Mouse (Mus musculus): Measurements from ENCODE around the gene Abhd15. TPM values are rescaled to one million over a fixed set of nuclear protein-coding genes. Genes with fewer than 3 reads are reported as not detected.

The Abhd15 gene
- polyA plus RNA-seq (2021; fragmentation: Nextera tagmentation) = 1.4 and 1.5 TPM in 2 replicates
- long read RNA-seq, experiment 1, partial matches to known transcripts = 0 of 22 reads
- long read RNA-seq, experiment 1, other reads (novel, unspliced or antisense) = 20 of 22 reads
- long read RNA-seq, experiment 2, transcript Abhd15-201 (2 exons, 2,662 nt) = major isoform, 7 of 10 reads
- long read RNA-seq, experiment 2, partial matches to known transcripts = 0 of 10 reads
- long read RNA-seq, experiment 2, other reads (novel, unspliced or antisense) = 3 of 10 reads

DNA sequence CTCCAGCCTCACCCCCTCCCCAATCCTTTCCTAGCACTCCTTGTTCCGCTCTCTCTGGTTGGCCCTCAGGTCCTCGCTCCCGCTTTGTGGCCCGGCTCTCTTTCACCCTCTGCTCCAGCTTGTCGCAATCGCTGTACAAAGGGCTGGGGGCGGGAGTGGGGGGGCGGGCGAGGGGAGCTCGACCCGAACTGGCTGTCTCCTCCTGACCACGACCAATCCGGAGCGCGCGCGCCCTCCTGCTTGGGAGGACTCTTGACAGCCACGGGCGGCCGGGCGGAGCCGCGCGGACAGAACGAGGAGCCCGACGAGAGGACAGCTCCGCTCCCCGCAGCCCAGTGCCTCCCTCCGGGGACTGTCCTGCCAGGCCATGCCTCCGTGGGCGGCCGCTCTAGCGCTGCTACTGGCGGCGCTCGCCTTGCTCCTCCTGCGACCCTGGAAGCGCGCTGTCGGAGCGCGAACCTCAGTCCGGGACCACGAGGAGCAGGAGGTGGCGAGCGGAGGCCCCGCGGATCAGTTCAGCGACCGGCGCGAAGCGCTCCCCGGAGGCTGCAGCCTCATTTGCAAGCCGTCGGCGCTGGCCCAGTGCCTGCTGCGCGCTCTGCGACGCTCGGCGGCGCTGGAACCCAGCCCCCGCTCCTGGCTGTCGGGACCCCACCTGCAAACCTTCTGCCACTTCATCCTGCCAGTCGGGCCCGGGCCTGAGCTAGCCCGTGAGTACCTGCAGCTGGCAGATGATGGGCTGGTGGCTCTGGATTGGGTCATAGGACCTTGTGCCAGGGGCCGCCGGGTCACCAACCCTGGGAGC, at the start of gene Abhd15:
Gene Abhd15 (plus strand): TSS at position 290 of the 805 bp plus-strand sequence.

DNA sequence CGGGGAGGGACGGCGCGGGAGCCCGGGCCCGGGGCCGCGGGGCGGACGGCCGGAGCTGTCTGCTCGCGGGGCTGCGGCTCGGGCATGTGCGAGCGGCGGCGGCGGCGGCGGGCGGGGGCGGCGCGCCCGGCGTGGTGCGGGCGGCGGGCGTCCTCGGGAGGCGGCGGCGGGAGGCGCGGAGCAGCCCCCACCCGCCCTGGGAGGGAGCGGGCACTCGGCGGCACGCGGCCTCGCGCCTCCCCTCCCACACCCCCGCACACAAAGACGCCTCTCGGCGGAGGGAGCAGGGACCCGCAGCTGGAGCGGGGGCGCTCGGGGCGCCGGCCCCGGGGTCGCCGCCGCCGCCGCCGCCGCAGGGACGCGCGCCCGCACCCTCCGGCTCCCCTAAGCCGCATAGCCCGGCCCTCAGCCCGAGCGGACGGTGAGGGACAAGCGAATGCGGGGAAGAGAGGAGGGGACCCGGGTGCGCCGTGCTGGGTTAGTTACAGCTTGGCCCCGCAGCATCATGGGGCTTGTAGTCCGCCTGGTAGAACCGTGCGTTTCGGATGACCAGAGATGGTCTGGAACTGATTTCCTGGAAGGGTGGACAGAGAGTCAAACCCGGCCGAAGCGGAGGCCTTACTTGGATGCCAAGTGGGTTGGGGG, 25.2 kb upstream of the Abhd15 start, which contains the start of gene Ankrd13b:
Gene Ankrd13b (minus strand): TSS at position 88 of the 645 bp plus-strand sequence.

DNA sequence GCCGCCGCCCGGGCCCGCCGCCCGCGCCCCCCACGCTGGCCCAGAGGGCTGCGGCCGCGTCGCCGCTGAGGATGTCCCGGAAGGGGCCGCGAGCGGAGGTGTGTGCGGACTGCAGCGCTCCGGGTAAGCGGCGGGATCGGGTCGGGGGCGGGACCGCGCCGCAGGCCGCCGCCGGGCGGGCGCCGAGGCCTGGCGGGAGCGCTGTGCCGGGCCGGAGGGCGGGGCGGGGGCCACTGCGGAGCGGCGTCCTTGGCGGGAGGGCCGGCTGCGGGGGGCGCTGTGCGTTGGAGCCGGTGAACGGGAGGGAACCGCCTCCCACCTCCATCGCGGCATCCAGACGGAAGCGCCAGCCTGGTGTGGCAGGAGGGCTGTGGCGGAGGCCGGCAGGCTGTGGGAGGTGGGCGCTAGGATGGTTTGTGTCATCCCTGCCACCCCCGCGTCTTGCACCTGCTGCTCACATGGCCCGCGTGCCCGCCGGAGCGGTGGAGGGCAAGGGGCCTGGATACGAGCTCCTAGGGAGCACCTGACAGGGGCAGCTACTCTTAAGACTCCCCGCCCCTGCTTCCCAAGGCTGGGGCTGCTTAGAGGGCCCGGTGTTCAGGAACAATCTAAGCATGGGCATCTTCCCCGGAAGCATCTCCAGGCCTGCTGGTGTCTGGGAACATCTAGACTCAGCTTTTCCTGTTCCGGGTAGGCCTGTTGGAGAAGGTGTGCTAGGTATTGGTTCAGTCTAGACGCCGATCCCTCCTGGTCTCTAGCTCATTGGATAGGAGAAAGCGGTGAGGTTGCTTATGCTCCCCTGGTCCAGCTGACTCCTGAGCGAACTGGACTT, 21.2 kb upstream of the Abhd15 start, which contains the start of gene Git1:
Gene Git1 (plus strand): TSS at position 51 of the 832 bp plus-strand sequence.

DNA sequence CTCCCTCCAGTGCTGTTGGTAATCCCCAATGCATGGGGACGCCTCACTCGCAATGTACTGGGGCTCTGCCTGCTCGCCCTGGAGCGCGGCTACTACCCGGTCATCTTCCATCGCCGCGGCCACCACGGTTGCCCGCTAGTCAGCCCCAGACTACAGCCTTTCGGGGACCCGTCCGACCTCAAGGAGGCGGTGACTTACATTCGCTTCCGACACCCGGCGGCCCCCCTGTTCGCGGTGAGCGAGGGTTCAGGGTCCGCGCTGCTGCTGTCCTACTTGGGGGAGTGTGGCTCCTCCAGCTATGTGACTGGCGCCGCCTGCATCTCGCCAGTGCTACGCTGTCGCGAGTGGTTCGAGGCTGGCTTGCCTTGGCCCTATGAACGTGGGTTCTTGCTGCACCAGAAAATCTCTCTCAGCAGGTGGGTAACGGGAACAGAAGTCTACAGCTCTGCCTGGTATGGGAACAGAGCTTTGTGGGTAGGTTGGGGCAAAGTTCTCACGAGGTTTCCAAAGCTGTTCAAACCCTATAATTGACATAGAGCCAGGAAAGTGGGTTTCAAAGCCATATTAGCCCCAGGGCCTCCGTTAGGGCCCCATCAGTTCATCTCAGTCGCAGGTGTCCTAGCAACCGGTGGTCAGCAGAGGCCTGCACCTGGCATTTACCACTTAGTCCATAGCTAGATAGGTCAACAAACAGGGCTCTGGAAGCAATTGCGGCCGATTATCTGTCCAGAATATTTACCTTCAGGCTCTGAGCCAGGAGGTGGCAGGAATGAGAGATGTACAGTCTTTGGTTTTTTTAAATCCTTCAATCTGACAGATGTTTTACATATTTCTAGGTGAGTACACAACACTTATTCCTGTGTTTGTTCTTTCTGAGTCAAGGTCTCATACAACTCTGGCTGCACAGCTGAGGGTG, 974 bp downstream of the Abhd15 start, which contains the start of gene Trp53i13:
Gene Trp53i13 (minus strand): TSS at position 344 of the 916 bp plus-strand sequence.

GRCm38 (mm10) chr11:77519043-77519442, 4.1 kb downstream of the Abhd15 start, which contains the start of gene Gm10392:
TSS of gene Gm10392 (minus strand) at chr11:77519198.

Other genes starting within 250 kb of the Abhd15 start
- 2.1 and 2.6 TPM in 2 replicates for gene Coro6, start 52.7 kb upstream of the Abhd15 start, polyA plus RNA-seq (2021; fragmentation: Nextera tagmentation)
- 4.7 and 5.5 TPM in 2 replicates for gene Ankrd13b, start 25.4 kb upstream of the Abhd15 start, polyA plus RNA-seq (2021; fragmentation: Nextera tagmentation)
- 31.1 and 36.5 TPM in 2 replicates for gene Git1, start 21.6 kb upstream of the Abhd15 start, polyA plus RNA-seq (2021; fragmentation: Nextera tagmentation)
- gene Trp53i13, start 859 bp downstream of the Abhd15 start, polyA plus RNA-seq (2021; fragmentation: Nextera tagmentation) = 12.3 and 13.9 TPM in 2 replicates
- gene Gm10392, start 4.1 kb downstream of the Abhd15 start, polyA plus RNA-seq (2021; fragmentation: Nextera tagmentation) = not detected in 2 replicates
- gene Taok1, start 92.7 kb downstream of the Abhd15 start, polyA plus RNA-seq (2021; fragmentation: Nextera tagmentation) = 8.7 and 18.8 TPM in 2 replicates
- 5.9 and 6.2 TPM in 2 replicates for gene Nufip2, start 171.0 kb downstream of the Abhd15 start, polyA plus RNA-seq (2021; fragmentation: Nextera tagmentation)
- gene Cryba1, start 210.2 kb downstream of the Abhd15 start, polyA plus RNA-seq (2021; fragmentation: Nextera tagmentation) = 0.26 TPM in 1 of 2 replicates, not detected in the other
- 18.8 and 20.7 TPM in 2 replicates for gene Myo18a, start 248.1 kb downstream of the Abhd15 start, polyA plus RNA-seq (2021; fragmentation: Nextera tagmentation)